Mouse (Mus musculus): Measurements from ENCODE around the gene Coro1a.

- TF ChIP-seq CTCF (IDR thresholded peaks at IDR 0.05) (no peak), EP300 (IDR thresholded peaks at IDR 0.05) (no peak)
Measured at GRCm38 (mm10) chr7:126740132-126740735, 32.6 kb upstream of the Coro1a start.
